Mouse (Mus musculus) hindlimb bud, embryonic 11.5 days (tissue): Measurements from ENCODE around the gene Ssu72.
A peak's percentile ranks its signal among the peaks of the same experiment; 100 is the strongest.
"Not testable (repeated sequence)": the region's sequence is repeated elsewhere in the genome, so short reads cannot be mapped to it uniquely, and the experiment has no call there.

Source experiments
- DNase-seq: peaks from one replicate; pipeline ENCODE4 v3.0.0-alpha.2; 2012; ENCODE audit warnings: low read depth, low spot score; ENCODE audit errors: extremely low spot score

Gene Ssu72

DNA sequence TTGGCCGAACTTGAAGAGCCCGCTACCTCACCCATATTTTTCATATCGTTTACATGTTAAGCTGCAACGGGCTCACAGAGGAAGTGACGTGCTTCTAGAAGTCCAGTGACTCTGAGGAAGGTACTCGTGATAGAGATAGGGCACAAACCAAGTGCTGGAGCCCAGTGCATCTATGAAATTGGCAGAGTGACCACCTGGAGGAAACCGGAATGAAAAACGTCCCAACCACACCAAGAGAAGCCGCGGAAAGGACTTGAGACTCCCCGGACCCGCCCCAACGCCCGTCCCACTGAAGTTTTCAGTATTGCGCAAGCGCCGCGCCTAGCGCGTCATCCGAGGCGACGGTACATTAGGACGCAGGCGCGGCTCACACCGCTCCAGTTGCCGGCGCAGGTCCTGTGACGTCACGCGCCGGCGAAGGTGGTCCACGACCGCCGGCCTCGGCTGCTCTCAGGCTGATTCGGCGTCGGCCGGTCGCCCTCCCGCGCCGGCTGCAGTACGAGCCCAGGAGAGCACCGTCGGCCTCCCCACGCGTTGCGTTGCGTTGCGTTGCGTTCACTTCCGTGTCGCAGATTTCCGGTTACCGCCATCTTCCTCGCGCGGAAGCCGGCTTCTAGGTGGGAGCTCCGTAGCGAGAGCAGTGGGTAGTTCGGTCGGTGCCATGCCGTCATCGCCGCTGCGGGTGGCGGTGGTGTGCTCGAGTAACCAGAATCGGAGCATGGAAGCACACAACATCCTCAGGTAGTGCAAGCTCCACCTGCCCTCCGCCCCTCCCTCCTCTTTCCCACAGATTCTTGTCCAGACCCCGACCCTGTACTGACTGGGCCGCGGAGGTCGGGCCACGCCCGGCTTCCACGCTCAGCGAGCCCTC is at the start of gene Ssu72:
Gene Ssu72 (plus strand): TSS at position 80 of the 871 bp plus-strand sequence.
- peak; percentile 86 for DNase-seq

DNA sequence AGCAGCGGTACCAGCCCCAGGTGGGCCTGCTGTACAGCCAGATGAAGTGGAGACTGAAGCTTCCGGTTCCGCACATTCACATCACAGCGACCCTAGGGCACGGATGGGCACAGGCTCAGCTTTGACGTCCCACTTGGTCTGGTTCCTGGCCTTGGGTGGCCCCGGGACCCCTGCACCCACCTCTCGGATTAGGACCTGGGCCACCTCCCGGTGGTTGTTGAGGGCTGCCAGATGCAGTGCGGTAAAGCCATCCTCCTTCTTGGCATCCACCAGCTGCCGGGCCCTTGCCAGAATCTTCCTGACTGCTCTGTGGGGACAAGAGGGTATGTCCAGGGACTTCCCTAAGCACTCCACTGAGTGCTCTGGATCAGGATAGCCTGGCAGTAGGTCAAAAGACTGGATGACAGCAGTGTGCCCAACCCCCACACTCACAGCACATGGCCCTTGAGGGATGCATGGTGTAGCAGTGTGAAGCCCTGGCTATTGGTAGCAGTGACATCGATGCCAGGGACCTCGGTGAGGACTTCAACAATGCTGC is 48.3 kb upstream of the Ssu72 start:
- no peak for DNase-seq

DNA sequence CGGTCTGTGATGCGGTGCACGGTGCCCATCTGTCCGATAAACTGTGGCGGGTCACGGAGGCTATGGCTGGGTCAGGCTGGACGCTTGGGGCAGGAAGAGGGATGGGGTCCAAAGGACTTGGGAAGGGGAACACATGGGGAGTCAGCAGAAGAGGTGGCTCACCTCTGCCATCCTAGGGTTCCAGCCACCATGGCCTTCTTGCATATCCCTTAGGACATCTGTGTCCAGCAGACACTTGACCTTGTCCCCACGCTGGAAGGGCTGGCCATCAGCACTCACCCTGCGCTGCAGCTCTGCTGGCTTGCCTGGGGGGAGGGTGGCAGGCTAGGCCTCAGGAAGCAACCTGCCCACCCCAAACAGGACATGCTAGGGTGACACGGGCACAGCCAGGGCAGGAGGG is 45.6 kb upstream of the Ssu72 start:
- no peak for DNase-seq

DNA sequence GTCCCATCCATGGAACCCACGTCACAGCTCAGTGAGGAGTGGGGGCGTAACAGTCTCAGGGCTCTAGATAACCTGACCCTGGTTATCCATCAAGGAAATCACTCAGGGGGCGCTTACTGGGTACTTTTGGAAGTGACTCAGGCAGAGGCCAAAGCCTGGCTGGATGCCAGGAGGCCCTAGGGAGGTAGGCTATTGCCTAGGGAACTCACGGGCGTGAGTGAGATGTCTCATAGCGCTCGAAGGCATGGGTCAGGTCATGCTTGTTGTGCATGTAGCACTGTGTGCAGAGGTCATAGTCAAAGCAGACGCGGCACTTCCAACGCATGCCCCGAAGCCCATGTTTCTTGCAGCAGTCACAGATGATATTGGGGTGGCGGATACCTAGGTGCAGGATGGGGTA is 44.0 kb upstream of the Ssu72 start:
- no peak for DNase-seq

DNA sequence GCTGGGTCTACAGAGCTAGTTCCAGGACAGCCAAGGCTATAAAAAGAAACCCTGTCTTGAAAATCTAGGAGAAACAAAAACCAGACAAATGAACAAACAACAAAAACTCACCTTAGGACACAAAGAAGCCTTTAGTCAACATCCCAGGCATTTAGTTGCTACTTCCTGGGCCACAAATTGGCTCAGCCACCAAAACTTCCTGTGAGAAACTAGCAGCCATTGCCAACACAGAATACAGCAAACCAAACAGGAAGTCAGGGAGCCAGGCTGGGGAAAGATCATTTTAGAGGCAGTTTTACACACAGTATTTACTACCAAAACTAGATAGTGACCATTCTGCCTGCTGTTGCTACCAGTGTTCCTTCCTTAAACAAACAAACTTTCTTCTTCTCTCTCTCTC is 37.7 kb upstream of the Ssu72 start:
- DNase-seq = no peak

DNA sequence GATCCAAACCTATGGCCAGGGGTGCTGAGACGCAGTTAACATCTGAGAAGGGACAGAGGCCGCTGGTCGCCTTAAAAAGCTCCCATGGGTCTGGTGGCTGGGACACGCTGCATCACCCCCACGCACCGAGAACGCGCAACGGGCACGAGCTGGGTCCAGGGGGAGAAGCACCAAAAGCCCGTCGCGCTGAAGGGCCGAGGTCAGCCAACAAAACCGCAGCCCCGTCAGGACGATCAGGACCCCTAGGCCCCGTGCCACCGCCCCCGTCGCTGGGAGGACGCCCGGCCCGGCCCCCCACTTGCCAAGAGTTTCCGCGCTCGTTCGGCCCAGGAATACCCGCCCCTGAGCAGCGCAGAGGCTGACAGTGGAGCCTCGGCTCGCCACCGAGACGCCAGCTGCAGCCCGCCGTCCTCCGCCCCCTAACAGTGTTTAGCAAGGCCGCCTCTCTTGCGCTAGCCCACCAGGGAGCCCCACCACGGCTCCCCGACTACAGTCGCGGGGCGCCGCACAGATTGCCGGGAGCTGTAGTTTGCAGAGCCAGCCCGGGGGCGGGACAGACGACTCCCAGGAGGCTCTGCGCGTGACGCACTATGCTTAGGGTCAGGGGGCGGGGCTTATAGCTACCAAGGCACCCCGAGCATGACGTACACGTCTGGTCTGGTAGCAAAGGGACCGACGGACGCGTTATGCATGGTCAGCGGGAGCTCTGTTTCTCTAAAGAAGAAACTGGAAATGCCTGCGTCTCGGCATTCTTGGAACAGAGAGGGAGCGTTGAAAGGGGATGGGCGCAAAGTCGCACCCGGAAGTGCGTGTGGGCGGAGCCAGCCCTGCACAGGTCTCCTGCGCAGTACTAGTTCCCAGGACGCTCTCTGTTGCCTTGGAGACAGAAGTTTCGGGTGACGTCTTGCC is 35.7 kb upstream of the Ssu72 start, which contains the start of gene Mib2:
Gene Mib2 (minus strand): TSS at position 510 of the 909 bp plus-strand sequence.
- peak; percentile 89 for DNase-seq

DNA sequence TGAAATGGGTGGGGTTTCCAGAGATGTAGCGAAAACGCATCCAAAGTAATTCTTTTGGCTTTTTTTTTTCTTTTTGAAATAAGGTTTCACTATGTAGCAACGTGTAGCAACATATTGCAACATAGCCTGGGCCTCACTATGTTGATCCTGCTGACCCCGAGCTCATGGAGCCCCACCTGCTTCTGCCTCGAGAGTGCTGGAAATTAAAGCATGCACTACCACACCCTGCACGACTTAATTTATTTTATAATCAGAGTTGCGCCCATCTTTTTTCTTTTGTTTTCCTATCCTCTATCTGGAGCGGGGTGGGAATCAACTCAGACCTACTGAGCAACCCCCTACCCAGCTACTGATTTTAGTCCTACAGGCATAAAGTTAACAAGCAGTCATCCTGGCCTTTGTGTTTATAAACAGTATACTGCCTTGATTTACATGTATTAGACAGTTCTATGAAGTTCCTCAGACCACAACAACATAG is 35.0 kb upstream of the Ssu72 start:
- DNase-seq = no peak

DNA sequence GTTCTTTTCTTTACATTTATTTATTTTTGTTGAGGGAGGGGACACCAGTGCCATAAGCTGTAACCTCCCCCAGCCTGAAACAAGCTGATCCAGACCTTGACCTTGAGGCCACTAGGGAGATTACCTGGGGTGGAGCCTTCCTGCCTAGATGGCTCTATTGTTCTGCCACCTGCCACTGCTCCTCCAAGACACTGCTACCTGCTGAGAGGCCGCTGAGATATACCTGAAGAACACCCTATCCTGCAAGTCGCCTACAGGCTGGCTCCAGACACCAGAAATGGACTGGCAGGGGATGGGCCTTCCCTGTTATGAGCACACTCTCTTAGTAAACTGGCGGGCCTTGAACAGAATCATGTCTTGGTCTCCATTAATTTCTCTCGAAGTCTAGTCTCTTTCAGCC is 34.4 kb upstream of the Ssu72 start:
- not testable (repeated sequence) for DNase-seq

DNA sequence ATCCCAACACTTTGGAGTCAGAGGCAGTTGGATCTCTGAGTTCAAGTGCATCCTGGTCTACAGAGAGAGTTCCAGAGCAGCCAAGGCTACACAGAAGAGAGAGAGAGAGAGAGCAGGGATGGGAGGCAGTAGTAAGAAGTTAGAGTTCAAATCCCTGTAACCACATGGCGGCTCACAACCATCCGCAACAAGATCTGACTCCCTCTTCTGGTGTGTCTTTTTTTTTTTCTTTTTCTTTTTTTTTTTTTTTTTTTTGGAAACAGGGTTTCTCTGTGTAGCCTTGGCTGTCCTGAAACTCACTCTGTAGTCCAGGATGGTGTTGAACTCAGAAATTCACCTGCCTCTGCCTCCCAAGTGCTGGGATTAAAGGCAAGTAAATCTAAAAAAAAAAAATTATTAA is 32.5 kb upstream of the Ssu72 start:
- DNase-seq = no peak

DNA sequence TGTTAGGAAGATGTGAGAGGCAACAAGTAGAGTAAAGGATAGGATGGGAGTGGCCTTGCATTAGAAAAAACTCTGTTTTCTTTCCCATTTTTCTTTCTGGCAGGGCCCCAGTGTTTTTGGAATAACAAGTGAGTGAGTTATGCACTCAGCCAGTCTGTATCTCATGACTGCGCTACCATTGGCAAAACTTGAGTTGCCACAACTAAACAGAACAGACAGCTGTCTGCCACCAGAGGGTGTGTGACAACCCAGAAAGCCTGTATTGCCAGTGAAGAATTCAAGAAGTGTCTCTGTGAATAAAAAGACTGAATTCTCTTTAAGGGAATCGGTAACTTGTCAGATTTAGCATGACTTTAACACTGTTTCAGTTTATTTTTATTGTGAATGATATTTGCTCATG is 28.6 kb upstream of the Ssu72 start:
- DNase-seq = no peak

DNA sequence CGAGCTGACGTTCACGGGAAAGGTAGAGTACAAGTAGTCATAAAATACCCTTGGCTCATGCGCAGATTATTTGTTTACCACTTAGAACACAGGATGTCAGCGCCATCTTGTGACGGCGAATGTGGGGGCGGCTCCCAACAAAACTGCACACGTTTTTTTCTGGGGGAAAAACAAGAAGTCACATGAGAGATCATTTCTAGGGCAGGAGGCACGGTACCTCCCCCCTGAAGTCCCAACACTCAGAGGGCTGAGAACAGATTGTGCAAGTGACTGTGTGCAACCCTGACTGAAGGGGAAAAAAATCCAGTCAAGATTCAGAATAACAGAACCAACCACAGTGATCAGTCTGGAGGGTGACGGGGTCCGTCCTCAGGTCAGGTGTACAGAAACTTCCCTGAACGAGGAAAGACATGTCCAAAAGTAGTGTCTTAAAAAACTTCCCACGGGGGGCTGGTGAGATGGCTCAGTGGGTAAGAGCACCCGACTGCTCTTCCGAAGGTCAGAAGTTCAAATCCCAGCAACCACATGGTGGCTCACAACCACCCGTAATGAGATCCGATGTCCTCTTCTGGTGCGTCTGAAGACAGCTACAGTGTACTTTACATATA is 20.8 kb upstream of the Ssu72 start:
- DNase-seq = not testable (repeated sequence)

DNA sequence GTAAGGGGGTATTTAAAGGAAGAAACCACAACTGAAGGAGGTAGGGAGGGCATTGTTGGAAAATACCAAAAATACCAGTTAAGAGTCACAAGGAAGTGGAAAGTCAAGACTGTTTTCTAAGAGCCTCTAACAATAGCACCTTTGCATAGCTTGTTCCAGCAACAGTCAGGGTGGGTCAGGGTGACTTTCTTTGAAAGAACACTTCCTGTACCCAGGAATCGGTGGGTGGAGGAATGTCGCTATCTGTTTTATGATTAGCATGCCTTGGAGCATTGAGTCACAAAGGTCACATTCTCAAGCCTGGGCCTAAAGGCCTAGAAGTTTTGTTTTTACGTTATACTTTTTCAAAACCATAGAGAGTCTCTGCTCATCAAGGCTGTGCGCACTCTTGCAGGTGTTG is 16.8 kb upstream of the Ssu72 start:
- not testable (repeated sequence) for DNase-seq

DNA sequence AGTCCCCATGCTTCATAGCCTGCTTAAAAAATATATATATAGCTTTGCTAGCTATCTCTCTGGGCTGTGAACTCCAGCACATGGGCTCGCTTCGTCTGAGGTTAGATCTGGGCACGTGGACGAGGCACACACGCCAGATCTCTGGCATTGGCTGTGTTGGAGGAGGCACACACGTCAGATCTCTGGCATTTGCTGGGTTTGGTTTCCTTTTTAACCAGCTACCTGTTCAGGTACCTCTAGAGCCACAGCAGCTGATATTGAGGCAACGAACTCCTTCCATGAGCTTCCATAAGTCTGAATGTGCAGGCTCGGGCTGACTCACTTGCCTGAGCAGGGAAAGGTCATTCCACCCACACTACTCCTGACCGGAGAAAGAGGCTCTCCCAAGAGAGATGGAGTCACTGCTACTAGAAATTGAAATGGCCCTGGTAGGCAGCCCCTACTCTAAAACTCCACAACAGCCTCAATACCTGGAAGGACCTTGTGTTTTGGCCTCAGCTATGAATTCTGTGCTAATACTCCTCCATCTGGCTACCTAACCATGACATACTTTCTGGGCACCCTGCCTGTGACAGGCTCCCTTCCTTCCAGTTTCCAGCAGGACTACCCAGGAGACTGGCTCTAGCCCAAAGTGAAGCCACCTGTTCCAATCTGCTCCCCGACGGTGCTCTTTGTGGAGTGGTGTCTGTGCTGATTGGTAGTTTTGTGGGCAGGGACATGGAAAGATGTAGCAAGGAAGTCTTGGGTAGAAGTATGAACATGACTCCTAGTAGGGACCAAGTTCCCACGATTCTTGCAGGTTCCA is 13.8 kb upstream of the Ssu72 start:
- DNase-seq = no peak

DNA sequence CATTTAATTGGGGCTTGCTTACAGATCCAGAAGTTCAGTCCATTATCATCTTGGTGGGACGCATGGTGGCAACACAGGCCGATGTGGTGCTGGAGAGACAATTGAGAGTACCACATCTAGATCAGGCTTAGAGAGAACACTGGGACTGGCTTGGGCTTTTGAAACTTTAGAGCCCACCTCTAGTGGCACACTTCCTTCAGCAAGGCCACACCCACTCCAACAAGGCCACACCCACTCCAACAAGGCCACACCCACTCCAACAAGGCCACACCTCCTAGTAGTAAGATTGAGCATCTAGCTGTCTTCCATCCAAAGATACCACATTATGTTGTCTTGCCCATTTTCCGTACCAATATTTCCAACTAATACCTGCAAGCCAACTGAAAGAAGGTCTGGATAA is 12.2 kb upstream of the Ssu72 start:
- DNase-seq = no peak

DNA sequence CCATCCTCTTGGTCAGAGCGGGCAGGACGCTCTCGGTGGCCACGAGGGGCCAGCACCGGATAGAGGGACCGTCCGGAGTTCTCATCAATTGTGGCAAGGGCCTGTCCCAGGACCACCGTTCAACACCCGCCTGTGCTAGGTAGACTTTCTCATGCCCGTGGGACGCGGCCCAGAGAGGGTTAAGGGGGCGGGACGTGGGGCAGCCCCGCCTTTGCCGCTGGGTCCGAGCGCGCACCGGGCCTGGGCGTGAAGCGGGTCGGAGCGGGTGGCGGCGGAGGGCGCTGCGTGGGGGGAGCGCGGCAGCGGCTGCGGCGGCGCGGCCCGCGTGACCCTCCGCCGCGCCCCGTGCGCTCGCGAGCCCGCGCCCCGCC is 10.5 kb upstream of the Ssu72 start, which contains the start of gene Fndc10:
Gene Fndc10 (plus strand): TSS at position 232 of the 371 bp plus-strand sequence.
- DNase-seq = no peak

DNA sequence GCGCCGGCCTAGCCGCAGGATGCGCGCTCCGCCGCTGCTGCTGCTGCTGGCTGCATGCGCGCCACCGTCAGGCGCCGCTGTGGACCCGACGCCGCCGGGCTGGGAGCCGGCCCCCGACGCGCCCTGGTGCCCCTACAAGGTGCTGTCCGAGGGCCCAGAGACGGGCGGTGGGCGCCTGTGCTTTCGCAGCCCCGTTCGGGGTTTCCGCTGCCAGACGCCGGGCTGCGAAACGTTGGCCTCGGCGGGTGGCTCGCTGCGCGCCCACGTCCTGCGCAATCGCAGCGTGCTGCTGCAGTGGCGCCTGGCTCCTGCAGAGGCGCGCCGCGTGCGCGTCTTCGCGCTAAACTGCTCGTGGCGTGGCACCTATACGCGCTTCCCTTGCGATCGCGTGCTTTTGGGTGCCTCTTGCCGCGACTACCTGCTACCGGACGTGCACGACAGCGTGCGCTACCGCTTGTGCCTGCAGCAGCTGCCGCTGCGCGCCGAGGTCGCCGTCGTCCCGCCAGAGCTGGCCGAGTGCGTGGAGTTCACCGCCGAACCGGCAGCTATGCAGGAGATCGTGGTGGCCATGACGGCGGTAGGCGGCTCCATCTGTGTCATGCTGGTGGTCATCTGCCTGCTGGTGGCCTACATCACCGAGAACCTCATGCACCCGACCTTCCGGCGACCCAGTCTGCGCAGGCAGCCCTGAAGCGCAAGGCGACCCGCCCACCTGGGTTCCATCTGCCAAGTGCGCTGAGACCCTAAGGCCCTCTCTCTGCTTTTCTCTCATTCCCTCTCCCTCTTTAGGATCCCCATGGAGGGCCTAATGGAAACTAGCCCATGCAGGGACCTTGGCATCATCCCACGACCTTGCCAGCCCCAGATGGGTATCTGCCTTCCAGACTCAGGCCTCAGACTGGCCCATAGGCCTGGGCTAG is 9.9 kb upstream of the Ssu72 start:
- DNase-seq = no peak

DNA sequence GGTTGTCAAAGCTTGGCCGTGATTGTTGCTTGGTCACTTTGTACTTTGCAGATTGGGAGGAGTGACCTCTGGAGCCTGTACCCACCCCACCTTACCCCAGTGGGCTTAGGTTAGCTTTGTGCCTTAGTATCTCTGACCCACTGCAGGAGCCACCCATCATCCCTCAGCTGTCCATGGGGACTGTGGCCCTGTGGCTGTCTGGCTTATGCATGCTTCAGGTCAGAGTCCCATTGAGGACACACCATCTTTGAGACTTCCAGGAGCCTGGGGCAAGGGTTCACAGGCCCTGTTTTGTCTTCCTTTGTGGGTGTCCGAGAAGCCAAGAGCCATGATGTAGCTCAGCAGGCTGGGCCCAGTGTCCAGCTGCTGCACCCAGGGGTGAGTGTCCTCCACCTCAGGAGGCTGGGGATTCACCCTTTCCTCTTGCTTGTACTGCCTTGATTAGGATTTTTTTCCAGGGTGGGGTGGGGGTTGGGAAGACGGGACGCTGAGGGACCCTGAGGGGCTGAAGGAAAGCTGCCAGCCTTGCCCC is 9.0 kb upstream of the Ssu72 start:
- no peak for DNase-seq

DNA sequence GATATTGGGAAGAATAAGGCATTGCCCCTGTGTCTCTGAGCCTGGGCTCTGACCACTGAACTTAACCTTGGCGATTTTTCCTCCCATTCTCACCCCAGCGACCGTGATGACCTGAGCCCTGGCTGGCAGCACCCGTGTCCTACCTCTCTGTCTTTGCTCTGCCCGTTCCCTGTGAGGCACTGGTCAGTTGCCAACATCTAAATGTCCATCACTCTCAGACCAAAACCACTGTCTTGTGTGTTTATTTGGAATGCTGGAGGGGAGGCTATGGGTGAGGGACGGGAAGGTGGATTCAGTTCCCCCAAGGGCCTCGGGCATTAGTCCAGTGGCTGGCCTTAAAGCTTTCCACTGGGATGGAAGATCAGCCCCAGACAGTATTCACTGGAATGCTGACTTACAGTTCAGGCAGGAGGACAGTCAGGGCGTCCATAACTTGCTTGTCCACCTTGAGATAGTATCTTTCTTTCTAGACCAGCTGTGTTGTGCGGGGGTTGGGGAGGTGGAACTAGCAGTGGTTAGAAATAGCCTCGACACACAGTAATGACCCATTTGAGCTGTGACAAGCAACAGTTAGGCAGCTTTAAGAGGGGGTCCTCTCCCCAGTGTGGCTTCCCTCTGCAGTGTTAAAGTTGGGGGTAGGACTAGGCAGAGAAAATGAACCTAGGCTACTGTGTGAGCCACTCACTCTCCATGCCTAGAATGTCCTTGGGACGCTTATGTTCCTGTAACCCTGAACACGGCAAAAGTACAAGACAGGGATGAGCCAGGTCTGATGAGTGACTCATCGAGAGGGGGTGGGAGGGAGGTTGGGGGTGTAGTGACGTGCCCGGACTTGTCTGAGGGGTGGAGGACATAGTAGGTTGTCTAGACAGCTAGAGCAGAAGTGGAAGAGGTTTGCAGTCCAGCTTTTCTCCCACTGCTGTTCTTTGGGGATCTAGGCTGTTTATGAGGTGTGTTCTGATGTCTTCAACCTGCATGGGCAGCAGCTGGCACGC is 8.0 kb upstream of the Ssu72 start:
- no peak for DNase-seq
